Mouse (Mus musculus) erythroblast, embryonic 14.5 days (primary cell): ENCODE measurements around the gene Fndc3a.

ENCODE experiments used
- GATA1 ChIP-seq: IDR thresholded peaks from 2 replicates; pipeline ENCODE4 v1.6.1; 2012; ENCODE audit warnings: low read length, inconsistent platforms, mixed read lengths
- TAL1 ChIP-seq: IDR thresholded peaks from 3 replicates; pipeline ENCODE4 v1.6.1; 2012; ENCODE audit warnings: low read length, inconsistent platforms, mixed read lengths

DNA sequence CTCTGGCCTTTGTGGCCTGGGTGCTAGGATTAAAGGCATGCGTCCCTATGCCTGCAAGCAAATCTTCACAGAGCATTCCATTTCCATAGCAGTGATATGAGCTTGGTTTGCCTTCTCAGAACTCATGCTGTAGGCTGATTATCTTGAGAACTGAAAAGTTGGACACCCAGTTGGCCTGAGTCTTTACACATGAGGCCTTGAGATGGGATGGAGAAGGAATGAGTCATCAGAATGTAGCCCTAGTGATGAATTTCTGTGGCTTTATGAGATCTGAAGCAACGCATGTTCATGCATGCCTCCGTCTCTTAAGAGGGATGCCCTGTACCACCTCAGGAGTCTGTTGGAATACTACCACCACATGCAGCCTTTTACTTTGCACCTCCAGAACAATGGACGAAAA lies 6.4 kb upstream of the Fndc3a start:
- TF ChIP-seq GATA1, result no peak
- TF ChIP-seq TAL1, result no peak
